Mouse (Mus musculus): Measurements from ENCODE around the gene Babam2. TPM values are rescaled to one million over a fixed set of nuclear protein-coding genes. Genes with fewer than 3 reads are reported as not detected.
A peak's percentile ranks its signal among the peaks of the same experiment; 100 is the strongest.

Gene Babam2
- polyA plus RNA-seq, 1 experiment from 2014 or later = 47.9 TPM

- ATAC-seq (ENCODE audit: low FRiP score, low read depth) = no peak
- Histone ChIP-seq H3K9me3 (0 out of 2 replicates have a peak, but pooled peaks cover 5% of the 10 kb centered on the region), H3K27me3 (no peaks in the 10 kb centered on the region), H3K27ac (no peak overlapping the region), H3K4me3 (no peak overlapping the region), H3K4me2 (replicated peaks) (no peak overlapping the region), H3K4me1 (no peaks in the 10 kb centered on the region), H3K9ac (no peak overlapping the region), H3K36me3 (no peaks in the 10 kb centered on the region)
- WGBS = 78% methylated on average over 8 of the region's 8 CpGs
Observed at GRCm38 (mm10) chr5:32053476-32053875, 356.0 kb downstream of the Babam2 start.

GRCm38 (mm10) chr5:32055676-32056075, 358.2 kb downstream of the Babam2 start:
- no peak overlapping the region for H3K27ac ChIP-seq
- H3K4me3 ChIP-seq = no peak overlapping the region
- 88% methylated on average over 3 of the region's 3 CpGs for WGBS
- H3K9me3 ChIP-seq = 0 out of 2 replicates have a peak, but pooled peaks cover 5% of the 10 kb centered on the region
- H3K4me2 ChIP-seq (replicated peaks) = no peak overlapping the region
- H3K36me3 ChIP-seq = no peaks in the 10 kb centered on the region
- H3K4me1 ChIP-seq = peaks cover 8% of the 10 kb centered on the region
- H3K9ac ChIP-seq = no peak overlapping the region
- no peaks in the 10 kb centered on the region for H3K27me3 ChIP-seq
- no peak for ATAC-seq (ENCODE audit: low FRiP score, low read depth)

- Histone ChIP-seq H3K4me2 (replicated peaks) (no peak overlapping the region), H3K9ac (no peak overlapping the region), H3K9me3 (0 out of 2 replicates have a peak, but pooled peaks cover 5% of the 10 kb centered on the region), H3K27ac (no peak overlapping the region), H3K4me1 (peaks cover 8% of the 10 kb centered on the region), H3K4me3 (no peak overlapping the region), H3K36me3 (no peaks in the 10 kb centered on the region), H3K27me3 (no peaks in the 10 kb centered on the region)
- WGBS = 67% methylated on average over 1 of the region's 1 CpGs
- ATAC-seq (ENCODE audit: low FRiP score, low read depth) = no peak
Observed at GRCm38 (mm10) chr5:32056126-32056525, 358.6 kb downstream of the Babam2 start.

- peaks cover 11% of the 10 kb centered on the region for H3K4me1 ChIP-seq
- no peak overlapping the region for H3K4me2 ChIP-seq (replicated peaks)
- no peaks in the 10 kb centered on the region for H3K36me3 ChIP-seq
- no peak for ATAC-seq (ENCODE audit: low FRiP score, low read depth)
- H3K9me3 ChIP-seq = 0 out of 2 replicates have a peak, but pooled peaks cover 5% of the 10 kb centered on the region
- 66% methylated on average over 8 of the region's 8 CpGs for WGBS
- H3K27me3 ChIP-seq = no peaks in the 10 kb centered on the region
- H3K9ac ChIP-seq = no peak overlapping the region
- no peak overlapping the region for H3K4me3 ChIP-seq
- H3K27ac ChIP-seq = no peak overlapping the region
Observed at GRCm38 (mm10) chr5:32058481-32059253, 361.2 kb downstream of the Babam2 start.

GRCm38 (mm10) chr5:32059254-32059796, 361.8 kb downstream of the Babam2 start:
- Histone ChIP-seq H3K27ac (no peak overlapping the region), H3K27me3 (no peaks in the 10 kb centered on the region), H3K4me2 (replicated peaks) (peak overlapping the region; percentile 27; the same call in 1 of the 2 replicates), H3K4me3 (no peak overlapping the region), H3K9me3 (0 out of 2 replicates have a peak, but pooled peaks cover 5% of the 10 kb centered on the region), H3K4me1 (peaks cover 11% of the 10 kb centered on the region), H3K36me3 (no peaks in the 10 kb centered on the region), H3K9ac (no peak overlapping the region)
- 25% methylated on average over 8 of the region's 8 CpGs for WGBS
- ATAC-seq (ENCODE audit: low FRiP score, low read depth) = no peak

- Histone ChIP-seq H3K9ac (no peak overlapping the region), H3K36me3 (no peaks in the 10 kb centered on the region), H3K27me3 (no peaks in the 10 kb centered on the region), H3K9me3 (0 out of 2 replicates have a peak, but pooled peaks cover 5% of the 10 kb centered on the region), H3K27ac (no peak overlapping the region), H3K4me3 (no peak overlapping the region), H3K4me1 (peaks cover 14% of the 10 kb centered on the region), H3K4me2 (replicated peaks) (no peak overlapping the region)
- WGBS = 94% methylated on average over 2 of the region's 2 CpGs
- no peak for ATAC-seq (ENCODE audit: low FRiP score, low read depth)
Observed at GRCm38 (mm10) chr5:32060485-32060884, 363.0 kb downstream of the Babam2 start.

- Histone ChIP-seq H3K9me3 (0 out of 2 replicates have a peak, but pooled peaks cover 5% of the 10 kb centered on the region), H3K4me2 (replicated peaks) (no peak overlapping the region), H3K36me3 (no peaks in the 10 kb centered on the region), H3K9ac (no peak overlapping the region), H3K4me1 (peaks cover 19% of the 10 kb centered on the region), H3K27me3 (no peaks in the 10 kb centered on the region), H3K4me3 (no peak overlapping the region), H3K27ac (no peak overlapping the region)
- 71% methylated on average over 1 of the region's 1 CpGs for WGBS
- ATAC-seq (ENCODE audit: low FRiP score, low read depth) = no peak
Observed at GRCm38 (mm10) chr5:32061854-32062253, 364.4 kb downstream of the Babam2 start.

- WGBS = 66% methylated on average over 2 of the region's 2 CpGs
- no peaks in the 10 kb centered on the region for H3K27me3 ChIP-seq
- H3K36me3 ChIP-seq = no peaks in the 10 kb centered on the region
- H3K4me2 ChIP-seq (replicated peaks) = no peak overlapping the region
- no peaks in the 10 kb centered on the region for H3K9me3 ChIP-seq
- peak; percentile 40; the same call in 1 of the 2 replicates for ATAC-seq (ENCODE audit: low FRiP score, low read depth)
- no peak overlapping the region for H3K4me3 ChIP-seq
- H3K4me1 ChIP-seq = peaks cover 15% of the 10 kb centered on the region
- H3K9ac ChIP-seq = no peak overlapping the region
- H3K27ac ChIP-seq = 0 out of 2 replicates have a peak overlapping the region, but pooled peaks have one; percentile 28
Observed at GRCm38 (mm10) chr5:32064341-32065105, 367.0 kb downstream of the Babam2 start.

GRCm38 (mm10) chr5:32066015-32066734, 368.7 kb downstream of the Babam2 start:
- H3K9ac ChIP-seq = no peak overlapping the region
- no peak overlapping the region for H3K4me3 ChIP-seq
- ATAC-seq (ENCODE audit: low FRiP score, low read depth) = no peak
- H3K4me2 ChIP-seq (replicated peaks) = no peak overlapping the region
- H3K4me1 ChIP-seq = peaks cover 18% of the 10 kb centered on the region
- H3K27ac ChIP-seq = no peak overlapping the region
- no peaks in the 10 kb centered on the region for H3K36me3 ChIP-seq
- no peaks in the 10 kb centered on the region for H3K9me3 ChIP-seq
- no peaks in the 10 kb centered on the region for H3K27me3 ChIP-seq
- whole genome bisulfite sequencing = 63% methylated on average over 5 of the region's 5 CpGs

GRCm38 (mm10) chr5:32066839-32067238, 369.4 kb downstream of the Babam2 start:
- Histone ChIP-seq H3K4me3 (no peak overlapping the region), H3K36me3 (no peaks in the 10 kb centered on the region), H3K27ac (no peak overlapping the region), H3K4me2 (replicated peaks) (no peak overlapping the region), H3K9me3 (no peaks in the 10 kb centered on the region), H3K4me1 (peaks cover 25% of the 10 kb centered on the region), H3K9ac (no peak overlapping the region), H3K27me3 (no peaks in the 10 kb centered on the region)
- 89% methylated on average over 2 of the region's 2 CpGs for WGBS
- ATAC-seq (ENCODE audit: low FRiP score, low read depth) = no peak

GRCm38 (mm10) chr5:32068616-32069015, 371.1 kb downstream of the Babam2 start:
- WGBS = 89% methylated on average over 3 of the region's 3 CpGs
- no peak for ATAC-seq (ENCODE audit: low FRiP score, low read depth)
- Histone ChIP-seq H3K4me1 (peaks cover 23% of the 10 kb centered on the region), H3K9me3 (no peaks in the 10 kb centered on the region), H3K4me3 (no peak overlapping the region), H3K4me2 (replicated peaks) (no peak overlapping the region), H3K36me3 (no peaks in the 10 kb centered on the region), H3K27me3 (no peaks in the 10 kb centered on the region), H3K27ac (no peak overlapping the region), H3K9ac (no peak overlapping the region)
